Mouse (Mus musculus) fat pad, adult 2 months (tissue): ENCODE measurements around the gene Chst12.

Source experiments
- DNase-seq: peaks from one replicate; pipeline ENCODE4 v3.0.0-alpha.2; 2011; ENCODE audit warnings: low read depth, low spot score; ENCODE audit errors: extremely low read depth

Gene Chst12

DNA sequence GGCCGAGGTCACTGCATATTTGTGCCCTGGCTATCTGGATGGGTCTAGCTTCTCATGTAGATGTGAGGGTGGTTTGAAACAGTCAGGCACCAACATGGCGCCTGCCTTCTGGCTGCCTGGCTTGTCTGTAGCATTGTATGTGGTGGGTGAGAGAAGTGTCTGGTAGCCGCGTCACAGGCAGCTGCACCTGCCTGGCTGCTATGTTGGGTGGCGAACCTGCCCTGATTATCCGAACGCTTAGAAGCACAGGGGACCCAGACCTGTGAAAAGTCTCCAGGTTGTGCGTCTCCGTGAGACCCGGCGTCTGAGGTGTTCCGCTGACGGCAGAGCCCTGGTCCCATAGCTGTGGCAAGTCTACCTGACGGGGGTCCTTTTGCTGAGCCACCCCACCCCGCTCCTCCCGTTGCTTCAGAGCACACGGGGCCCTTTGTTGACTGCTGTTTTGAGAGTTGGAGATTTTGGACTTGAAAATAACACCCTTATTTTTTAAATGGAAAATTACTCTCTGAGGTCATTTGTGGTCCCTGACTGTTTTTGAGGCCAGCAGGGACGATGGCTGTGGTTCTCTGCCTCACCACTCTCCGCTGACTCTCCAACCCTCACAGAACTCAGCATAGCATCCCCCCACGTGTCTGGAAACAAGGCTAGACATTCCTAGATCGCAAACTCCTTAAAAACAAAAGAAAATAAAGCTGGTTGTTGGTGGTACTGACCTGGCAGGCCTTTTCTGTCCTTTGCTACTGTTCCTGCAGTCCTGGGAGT is 12.0 kb downstream of the Chst12 start:
- DNase-seq = no peak

- no peak for DNase-seq
Observed at GRCm38 (mm10) chr5:140517921-140518230, 12.5 kb downstream of the Chst12 start.

DNA sequence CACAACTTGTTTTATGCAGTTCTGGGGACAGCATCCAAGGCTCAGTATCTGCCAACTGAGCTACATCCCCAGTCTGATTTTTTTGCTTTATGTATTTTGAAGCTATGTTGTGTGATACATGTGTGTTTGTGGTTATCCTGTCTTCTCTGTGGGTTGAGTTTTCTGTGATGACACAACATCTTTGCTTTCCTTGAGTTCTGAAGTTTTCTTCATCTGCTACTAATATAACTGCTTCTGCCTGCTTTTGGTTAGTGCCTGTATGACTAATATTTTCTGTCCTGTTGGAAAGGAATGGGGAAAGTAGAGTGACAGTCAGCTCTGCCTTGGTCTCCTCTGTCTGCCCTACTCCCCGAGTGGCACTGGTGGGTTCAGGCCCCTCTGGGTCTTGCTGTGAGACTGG is 15.8 kb downstream of the Chst12 start:
- no peak for DNase-seq

- DNase-seq = no peak
Observed at GRCm38 (mm10) chr5:140526754-140527153, 21.4 kb downstream of the Chst12 start.

DNA sequence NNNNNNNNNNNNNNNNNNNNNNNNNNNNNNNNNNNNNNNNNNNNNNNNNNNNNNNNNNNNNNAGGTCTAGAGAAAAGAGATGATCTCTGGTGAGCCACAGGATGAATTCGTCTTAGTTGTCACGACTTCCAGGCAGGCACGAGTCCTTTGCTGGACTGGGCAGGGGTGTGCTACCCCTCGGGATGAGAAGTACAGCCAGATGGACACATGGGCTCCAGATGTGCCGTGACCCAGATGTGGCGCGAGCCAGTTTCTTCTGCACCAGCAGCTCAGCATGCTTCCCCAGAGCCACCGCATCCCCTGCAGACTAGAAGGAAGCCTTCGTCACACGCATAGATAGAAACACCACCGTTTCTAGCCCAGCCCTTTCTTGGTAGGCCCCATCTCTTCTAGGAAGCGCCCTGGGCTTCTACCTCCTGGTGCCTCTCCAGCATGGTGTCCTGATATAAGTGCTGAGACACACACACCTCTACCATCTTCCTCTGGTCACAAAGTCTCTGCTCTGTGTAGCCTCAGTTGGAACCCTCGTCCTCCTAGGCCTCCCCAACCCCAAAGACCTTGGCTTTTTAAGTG is 32.8 kb downstream of the Chst12 start:
- no peak for DNase-seq

DNA sequence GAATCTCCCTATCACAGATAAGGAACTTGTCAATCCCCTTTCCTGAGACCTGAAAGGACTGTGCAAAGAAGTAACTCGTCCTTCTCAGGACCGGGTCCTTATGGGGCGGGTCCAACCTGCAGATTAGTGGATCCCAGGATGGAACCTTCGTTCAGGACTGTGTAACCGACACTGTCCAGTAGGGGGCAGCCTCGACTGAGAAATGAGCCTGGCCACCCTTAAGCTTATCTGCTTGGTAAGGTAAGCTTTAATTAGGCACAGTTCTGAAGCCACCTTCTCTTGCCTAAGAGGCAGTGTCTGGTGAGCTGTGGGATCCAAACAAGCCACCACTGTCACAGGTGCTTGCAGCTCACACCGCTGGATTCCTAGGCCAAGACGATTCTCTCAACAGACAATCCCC is 34.8 kb downstream of the Chst12 start:
- DNase-seq = no peak

- no peak for DNase-seq
Observed at GRCm38 (mm10) chr5:140542811-140543575, 37.6 kb downstream of the Chst12 start.

DNA sequence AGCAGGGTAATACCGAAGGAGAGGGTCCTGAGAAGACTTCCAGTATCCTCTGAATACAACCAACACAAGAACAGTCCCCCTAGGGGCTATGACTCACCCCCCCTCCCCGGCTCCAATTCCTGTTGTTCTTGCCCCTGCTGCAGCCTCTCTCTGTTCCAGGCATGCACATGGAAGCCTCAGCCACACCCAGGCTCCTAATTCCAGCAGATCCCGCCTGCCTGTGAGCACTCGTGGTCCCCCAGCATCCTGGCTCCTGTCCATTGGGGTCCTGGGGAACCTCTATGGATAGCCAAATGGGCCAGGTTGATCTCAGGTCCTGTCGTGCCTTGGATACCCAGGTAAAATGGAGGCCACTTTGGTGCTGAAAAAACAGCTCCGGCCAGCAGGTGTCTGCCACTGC is 40.3 kb downstream of the Chst12 start:
- DNase-seq = no peak

GRCm38 (mm10) chr5:140546332-140546731 is 41.0 kb downstream of the Chst12 start:
- DNase-seq = no peak

DNA sequence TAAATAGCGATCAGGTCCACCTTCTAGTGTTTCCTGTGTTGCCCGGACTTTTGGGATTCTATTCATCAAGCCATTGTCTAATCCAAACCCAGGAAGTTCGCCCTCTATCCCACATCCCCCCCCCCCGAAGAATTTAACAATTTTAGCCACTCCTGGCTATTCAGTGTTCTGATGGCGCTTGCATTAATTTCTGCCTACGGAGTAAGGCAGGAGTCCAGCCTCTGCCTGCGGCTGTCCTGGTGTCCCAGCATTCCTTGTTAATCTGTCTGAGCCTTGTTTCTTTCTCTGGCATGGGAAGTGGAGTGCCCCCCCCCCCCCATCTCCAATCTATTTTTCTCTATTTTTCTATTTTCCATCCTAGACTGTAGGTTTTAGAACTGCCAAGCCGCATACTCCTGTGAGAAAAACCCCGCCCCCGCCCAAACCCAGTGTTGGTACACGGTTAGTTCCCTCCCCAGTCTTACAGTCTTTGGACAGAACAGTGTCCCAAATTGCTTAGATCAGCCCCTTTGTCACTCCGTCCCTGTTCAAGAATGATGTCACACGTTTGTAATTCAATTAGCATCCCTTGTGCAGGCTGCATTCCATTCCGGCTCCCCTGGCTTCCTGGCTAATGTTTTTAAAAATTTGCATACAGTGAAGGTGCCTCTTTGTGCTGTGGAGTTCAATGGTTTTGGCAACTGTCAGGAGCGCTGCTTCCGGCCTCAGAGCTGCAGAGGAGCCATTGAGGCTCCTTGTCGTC is 44.1 kb downstream of the Chst12 start:
- no peak for DNase-seq

- DNase-seq = no peak
Observed at GRCm38 (mm10) chr5:140553719-140554118, 48.4 kb downstream of the Chst12 start.

GRCm38 (mm10) chr5:140556859-140557258 is 51.5 kb downstream of the Chst12 start:
- DNase-seq = no peak

DNA sequence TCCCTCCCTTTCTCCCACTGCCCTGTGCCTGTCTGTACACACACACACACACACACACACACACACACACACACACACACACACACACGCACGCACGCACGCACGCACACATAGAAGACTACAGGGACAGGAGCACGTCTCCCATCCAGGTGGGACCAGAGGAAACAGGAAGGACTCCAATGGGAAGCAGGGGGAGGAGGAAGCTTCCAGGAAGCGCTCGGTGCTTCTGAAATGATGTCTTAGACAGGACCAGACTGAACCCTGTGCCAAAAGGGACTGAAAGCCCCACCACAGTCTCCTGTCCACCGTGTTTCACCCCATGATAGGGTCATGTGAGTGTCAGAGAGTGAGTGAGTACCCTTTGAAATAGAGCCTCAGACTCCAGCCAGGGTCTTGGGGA is 57.3 kb downstream of the Chst12 start:
- no peak for DNase-seq

GRCm38 (mm10) chr5:140564896-140565295 is 59.5 kb downstream of the Chst12 start, which contains the start of gene Grifin:
Grifin (minus strand) TSS chr5:140565071.
- DNase-seq = no peak

- no peak for DNase-seq
Observed at GRCm38 (mm10) chr5:140565451-140565850, 60.1 kb downstream of the Chst12 start.

GRCm38 (mm10) chr5:140565856-140566255 is 60.5 kb downstream of the Chst12 start:
- no peak for DNase-seq

DNA sequence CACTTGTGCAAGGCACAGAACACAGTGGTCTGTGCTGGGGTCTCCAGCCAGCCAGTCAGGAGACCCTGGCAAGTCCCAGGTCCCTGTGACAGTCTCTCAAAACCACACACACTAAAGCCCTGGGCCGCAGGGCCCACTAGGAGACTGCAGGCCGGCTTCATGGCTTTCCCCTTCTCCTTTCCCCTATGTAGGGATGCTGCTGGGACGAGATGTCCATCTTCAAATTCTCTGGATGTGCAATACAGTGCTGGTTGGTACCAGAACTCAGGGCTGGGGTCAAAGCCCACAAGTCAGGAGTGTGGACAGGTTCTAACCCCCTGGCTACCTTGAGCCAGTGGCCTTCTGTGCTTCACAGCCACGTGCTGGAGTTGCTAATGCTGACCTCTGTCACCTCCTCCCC is 60.9 kb downstream of the Chst12 start:
- DNase-seq = no peak

GRCm38 (mm10) chr5:140567321-140567720 is 62.0 kb downstream of the Chst12 start:
- peak; percentile 49 for DNase-seq

DNA sequence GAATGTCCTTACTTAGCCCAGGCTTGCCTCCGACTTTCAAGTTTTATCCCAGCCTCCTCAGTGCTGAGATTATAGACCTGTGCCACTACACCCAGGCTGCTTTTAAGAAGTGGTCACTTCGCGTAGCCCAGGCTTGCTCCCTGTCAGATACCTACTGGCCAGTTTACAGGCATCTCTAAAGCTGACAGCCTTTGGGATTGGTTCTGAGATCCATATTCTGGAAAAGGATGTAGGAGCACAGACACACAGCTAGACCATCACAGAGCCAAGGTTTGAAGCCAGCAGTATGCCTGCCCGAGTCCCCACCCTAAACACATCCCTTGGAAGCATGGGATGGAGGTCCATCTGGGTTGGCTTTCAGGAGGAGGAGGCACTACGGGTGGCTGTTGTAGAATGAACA is 62.4 kb downstream of the Chst12 start:
- no peak for DNase-seq

DNA sequence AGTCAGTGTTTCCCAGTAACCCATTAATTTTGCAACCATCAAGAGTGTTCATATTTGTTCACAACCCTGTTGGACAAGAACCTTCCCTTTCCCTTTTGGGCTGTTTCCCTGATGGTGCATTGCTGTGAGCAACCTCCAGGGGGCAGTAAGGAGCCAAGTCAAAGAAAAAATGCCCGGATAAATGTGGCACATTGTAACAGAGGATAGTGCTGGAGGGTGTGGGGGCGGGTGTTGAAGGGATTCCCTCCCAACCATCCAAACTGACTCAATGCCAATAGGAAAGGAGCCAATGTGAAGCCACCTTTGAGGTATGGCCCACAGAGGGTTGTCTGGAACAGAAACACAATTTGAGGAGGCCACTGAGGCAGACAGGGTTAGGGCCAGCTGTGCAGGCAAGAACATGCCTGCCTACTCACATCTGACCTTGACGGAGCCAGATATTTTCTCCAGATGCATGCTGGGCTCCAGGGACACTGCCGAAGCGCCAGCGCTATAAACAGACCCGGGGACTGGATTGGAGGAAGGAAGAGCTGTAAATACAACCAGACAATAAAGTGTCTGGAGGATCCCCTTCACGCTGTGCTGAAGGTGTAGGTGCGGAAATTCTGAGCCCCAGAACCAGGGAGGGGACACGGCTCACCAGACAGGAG is 63.1 kb downstream of the Chst12 start:
- DNase-seq = peak; percentile 34

DNA sequence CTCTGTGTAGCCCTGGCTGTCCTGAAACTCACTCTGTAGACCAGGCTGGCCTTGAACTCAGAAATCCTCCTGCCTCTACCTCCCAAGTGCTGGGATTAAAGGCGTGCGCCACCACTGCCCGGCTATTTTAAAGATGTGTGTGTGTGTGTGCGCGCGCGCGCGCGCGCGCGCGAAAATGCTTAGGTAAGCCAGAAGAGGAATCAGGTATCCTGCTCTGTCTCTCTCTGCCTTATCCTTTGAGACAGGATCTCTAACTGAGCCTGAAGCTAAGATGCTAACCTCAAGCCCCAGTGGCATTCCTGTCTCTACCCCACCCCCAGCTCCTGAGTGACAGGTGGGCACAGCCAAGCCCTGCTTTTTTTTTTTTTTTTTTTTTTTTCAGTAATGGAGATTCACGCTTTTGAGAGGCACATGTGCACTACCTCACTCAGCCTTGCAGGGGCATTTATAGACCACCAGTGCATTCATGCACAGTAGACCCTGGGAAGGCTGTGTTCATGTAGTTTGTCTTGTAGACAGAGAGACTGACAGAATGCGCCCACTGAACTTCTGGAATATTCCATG is 63.8 kb downstream of the Chst12 start:
- DNase-seq = no peak
